Mouse (Mus musculus) T-helper 17 cell (primary cell): ENCODE results near the gene Tmbim6.

ENCODE experiments used
- in situ Hi-C, 2 experiments: fragments of 300-600 bp; cut with MboI, MseI; formaldehyde crosslinking; loops; 1 replicate in 1 of 2; 2 replicates in 1 of 2; pipeline ENCODE4 v1.15.1; 2025; ENCODE audit warnings: high pct_unique_total_duplicates in 2 of 2

Gene Tmbim6

DNA sequence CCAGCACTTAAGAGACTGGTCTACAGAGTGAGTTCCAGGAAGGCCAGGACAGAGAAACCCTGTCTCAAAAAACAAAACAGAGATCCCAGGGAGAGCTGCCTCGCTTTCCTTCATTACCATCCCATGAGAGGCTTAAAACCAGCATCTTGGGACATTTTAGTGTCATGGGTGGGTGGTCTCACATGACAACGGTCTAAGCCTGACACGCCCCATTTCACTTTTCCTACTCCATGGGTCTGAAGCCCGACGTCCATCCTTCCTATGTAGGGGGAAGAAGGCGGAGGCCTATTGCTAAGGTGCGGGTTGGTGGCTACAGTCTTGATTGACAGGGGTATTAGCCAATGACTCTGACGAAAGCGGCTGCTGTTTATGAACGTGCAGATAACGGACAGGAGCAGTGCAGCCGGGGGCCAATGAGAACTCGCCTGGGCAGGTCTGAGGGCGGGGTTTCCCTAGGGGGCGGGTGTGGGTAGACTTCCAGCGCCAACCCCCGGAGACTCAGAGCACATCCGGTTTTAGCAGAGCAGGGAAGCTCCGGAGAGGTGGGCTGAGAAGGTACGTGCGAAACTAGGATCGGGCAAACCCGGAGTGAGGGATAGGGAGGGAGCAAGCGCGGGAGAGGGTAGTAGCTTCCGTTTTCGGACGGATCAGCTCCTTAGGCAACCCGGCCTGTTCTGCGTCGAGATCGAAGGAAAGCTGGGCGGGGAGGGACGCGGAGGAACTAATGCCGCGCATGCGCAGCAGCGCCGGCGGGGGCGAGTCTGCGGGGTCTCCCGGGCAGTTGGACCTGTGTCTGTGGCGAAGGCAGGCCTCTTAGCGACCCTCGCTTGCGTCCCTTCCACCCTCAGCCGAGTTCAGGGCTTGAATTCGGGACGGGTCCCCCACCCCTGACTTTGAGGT lies at the start of gene Tmbim6:
TSS of gene Tmbim6 (plus strand) at position 397 of the 900 bp plus-strand sequence.
- in situ Hi-C loops: no loop called here

DNA sequence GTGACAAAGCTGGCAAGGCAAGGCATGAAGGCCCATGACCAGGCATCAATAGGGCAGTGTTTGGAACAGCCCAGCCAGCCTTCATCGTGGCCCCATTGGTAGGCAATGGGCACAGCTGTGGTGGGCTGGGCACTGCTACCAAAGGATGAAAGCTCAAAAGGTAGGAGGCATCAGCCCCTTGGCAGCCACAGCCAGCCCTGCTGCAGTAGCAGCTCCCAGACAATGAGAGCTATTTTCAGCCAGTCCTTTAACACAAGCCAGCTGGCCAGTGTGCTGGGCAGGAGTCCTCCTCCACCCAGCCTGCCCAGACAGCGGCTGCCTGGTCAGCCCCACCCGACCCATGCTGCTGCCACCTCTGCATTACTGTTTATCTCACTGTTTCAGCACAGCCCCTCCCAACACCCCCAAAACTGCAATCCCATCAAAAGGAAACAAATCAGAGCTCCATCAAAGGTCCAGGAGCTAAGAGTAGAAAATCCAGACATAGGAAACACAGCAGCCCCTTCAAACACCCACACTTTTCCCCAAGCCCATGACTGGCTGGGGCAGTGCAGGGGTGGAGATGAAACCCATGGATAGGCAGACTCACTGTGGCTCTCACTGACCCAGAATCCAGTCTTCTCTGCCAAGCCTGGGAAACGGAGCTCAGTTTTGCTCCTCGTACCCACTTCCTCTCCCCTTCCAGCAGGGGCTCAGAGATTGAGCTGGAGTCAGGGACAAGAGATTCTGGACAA lies 49.1 kb upstream of the Tmbim6 start:
- in situ Hi-C loops: no loop called here

GRCm38 (mm10) chr15:99344148-99344870 lies 48.4 kb upstream of the Tmbim6 start:
- in situ Hi-C loops: no loop called here

DNA sequence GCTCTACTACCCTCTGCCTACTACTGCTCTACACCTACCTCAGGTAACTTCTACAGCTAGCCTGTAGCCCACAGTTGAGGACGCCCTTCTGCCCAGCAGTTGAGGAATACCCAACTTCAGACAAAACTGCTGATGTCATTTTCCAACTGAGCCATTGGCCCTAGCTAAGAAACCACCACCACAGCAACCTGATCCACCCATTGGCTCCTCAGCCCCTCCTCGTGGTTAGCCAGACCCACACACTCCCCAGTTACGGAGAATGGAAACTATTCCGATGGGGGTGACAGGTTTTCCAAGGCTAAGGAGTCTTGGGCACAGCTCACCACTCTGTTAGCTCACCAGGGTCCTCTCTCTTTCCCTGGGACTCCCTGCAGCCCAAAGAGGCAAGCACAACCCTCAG lies 47.7 kb upstream of the Tmbim6 start:
- in situ Hi-C loops: no loop called here

DNA sequence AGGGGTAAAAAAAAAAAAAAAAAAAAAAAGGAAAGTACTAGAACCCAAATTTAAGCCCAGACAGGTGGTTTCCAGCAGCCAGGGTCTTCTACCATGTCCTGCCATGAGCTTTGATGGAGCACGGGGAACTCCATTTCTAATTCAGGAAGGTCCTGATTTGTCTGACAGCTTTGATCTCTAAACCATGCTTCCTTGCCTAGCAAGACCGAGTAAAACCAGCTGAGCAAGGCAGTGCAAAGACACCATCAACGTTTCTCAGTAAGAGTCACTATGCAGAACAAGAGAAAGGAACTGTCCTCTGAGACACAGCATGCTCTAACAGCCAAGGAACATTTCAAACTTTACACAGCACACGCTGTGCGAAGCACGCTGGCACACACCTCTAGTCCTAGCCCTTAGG lies 41.1 kb upstream of the Tmbim6 start:
- in situ Hi-C loops: no loop called here

GRCm38 (mm10) chr15:99352306-99352705 lies 40.4 kb upstream of the Tmbim6 start:
- in situ Hi-C loops: no loop called here

DNA sequence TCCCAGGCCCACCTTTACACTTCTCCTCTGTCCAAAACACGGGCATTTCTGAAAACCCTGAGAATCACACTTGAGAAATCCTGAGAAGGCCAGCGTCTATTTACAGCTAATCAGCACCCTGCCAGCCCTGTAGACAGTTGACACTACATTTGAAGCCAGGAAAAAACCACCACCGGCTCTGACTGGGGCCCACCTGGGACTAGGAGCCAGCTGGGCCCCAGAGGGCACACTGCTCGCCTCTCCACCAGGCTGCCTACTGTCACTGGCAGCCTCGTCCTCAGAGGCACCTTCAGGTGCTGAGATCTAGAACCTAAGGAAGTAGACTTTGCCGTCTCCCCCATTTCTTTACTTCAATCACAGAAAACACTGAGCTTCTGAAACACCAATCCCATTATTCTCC lies 37.0 kb upstream of the Tmbim6 start:
- in situ Hi-C loops: no loop called here

DNA sequence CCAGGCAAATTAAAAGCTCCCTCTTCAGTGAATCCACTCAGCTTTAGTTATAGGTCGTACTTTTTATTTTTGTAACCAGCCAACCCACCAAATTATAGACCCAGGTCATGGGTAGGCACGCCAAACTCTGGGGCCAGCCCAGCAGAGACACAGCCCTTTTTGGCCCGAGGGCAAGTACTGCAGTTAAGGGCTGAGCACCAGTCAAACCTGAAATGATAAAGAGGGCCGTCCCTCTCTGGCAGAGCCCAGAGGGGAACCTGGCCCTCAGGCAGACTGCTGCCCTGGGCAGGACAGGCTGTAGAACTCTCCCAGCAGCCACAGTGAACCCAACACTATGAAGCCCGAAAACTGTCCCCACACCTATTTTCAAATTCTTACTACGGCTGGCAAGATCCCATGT lies 36.2 kb upstream of the Tmbim6 start:
- in situ Hi-C loops: no loop called here

- in situ Hi-C loops: no loop called here
These were observed 33.7 kb upstream of the Tmbim6 start for GRCm38 (mm10) chr15:99358952-99359351.

DNA sequence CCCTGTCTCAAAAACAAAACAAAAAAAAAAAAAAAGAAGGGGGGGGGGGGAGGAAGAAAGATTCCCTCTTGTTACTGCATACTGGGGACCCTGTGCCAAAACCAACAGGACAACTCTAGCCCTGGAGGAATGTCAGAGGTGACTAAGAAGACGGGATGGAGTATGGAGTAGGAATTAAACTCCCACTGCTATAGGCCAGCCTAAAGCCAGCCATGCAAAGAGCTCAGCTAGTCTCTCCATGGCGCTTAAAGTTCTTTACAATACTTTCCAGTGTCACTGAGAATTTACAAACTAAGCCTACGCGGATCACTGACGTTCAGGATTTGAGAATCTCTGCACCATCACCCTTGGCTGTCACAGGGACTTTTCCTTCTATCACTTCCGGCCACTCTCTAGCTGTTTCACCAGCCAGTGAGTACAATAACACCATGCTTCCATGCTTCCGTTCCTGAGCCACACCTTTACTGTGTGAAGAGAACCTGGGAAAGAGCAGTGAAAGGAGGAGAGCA lies 28.6 kb upstream of the Tmbim6 start:
- in situ Hi-C loops: no loop called here

- in situ Hi-C loops: no loop called here
These were observed 27.8 kb upstream of the Tmbim6 start for GRCm38 (mm10) chr15:99364921-99365320.

GRCm38 (mm10) chr15:99368583-99369266 lies 24.0 kb upstream of the Tmbim6 start:
- in situ Hi-C loops: no loop called here

GRCm38 (mm10) chr15:99369391-99370171 lies 23.1 kb upstream of the Tmbim6 start:
- in situ Hi-C loops: no loop called here

GRCm38 (mm10) chr15:99370259-99370691 lies 22.4 kb upstream of the Tmbim6 start, which contains the start of gene Fmnl3:
TSS of gene Fmnl3 (minus strand) at chr15:99370482.
- in situ Hi-C loops: no loop called here

- in situ Hi-C loops: no loop called here
These were observed 20.9 kb upstream of the Tmbim6 start for GRCm38 (mm10) chr15:99371526-99372340.

DNA sequence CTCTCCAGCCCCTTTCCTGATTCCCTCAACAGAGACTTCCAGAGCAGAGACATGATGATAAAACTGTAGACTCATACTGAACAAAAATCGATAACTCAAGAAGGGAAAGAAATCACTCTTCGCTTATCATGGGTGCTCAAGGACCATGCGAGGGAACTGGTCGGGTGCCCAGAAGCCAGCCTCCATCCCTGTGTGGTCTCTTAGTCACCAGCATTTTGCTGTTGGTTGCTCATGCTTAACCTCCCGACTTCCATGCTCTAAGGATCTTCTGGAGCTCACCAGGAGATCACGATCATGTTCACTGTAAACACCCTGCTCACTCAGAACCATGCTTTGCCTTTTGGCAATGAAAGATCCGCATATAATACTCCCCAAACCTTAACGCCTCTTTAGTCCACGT lies 19.9 kb upstream of the Tmbim6 start:
- in situ Hi-C loops: no loop called here

DNA sequence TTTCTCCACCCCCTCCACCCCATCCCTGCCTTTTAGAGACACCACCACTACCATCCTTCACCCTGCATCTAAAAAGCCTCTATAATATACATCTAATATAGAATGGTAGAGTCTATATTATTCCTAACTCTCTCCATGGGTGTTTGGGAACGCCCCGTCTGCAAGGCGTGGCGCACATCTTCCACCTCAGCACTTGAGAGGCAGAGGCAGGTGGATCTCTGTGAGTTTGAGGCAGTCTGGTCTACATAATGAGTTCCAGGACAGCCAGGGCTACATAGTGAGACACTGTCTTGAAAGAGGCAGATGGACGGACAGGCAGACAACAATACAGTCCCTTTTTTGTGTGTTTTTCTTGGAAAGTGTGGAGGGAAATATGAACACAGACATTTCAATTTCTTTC lies 17.6 kb upstream of the Tmbim6 start:
- in situ Hi-C loops: loop anchor here (5.0 kb wide), 2 partner anchors 48 to 53 kb away; no protein-coding TSS in a partner anchor

- in situ Hi-C loops: loop anchor here (5.0 kb wide), 2 partner anchors 48 to 53 kb away; no protein-coding TSS in a partner anchor
These were observed 17.1 kb upstream of the Tmbim6 start for GRCm38 (mm10) chr15:99375581-99375980.

DNA sequence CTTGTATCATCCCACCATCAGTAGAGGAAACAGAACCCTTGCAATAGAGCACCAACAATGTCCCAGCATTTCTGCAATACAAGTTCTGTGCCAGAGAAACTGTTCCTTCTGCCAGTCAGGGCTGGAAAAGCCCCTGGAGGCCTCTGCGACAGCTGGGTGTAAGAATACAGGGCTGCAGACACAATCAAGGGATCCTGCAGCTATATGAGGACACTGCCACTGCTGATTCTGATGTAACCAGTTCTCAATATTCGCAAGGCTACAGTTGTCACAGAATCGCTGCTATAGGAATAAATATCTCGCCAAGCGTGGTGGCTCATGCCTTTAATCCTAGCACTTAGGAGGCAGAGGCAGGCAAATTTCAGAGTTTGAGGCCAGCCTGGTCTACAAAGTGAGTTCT lies 16.4 kb upstream of the Tmbim6 start:
- in situ Hi-C loops: loop anchor here (5.0 kb wide), 2 partner anchors 49 to 54 kb away; no protein-coding TSS in a partner anchor
